ENCODE assay signal across 18 mouse cellular contexts in genomic region chr1:136102981-136103380, GRCm38 (mm10). TPM values are rescaled to one million over a fixed set of nuclear protein-coding genes. Genes with fewer than 3 reads are reported as not detected.
DNase-seq lines count a peak whose midpoint lies in the region; ATAC-seq and TF ChIP-seq lines count a peak whose summit lies in the region.
"Had no signal": no experiment of that assay in that cellular context is flagged by ENCODE, and none has a peak within 500 bp of the region (broad histone marks: within the 10 kb centered on the region; RNA-seq: fewer than 3 reads in every experiment).

No protein-coding gene starts in this region.

- no peak overlapping the region for H3K4me3 ChIP-seq in heart, embryonic 10.5 days
- H3K4me3 ChIP-seq in heart, adult 2 months = no peak overlapping the region
- no peak overlapping the region for H3K4me3 ChIP-seq in forebrain, postnatal 0 days (ENCODE audit: low read depth, low read length)
- no peak overlapping the region for H3K4me3 ChIP-seq in liver, embryonic 14.5 days (ENCODE audit: insufficient read depth in 1 of 2, low read depth in 2 of 2, low read length in 2 of 2)
- H3K4me3 ChIP-seq in kidney, embryonic 15.5 days (replicated peaks) = no peak overlapping the region
- H3K4me3 ChIP-seq: embryonic facial prominence, embryonic 15.5 days had no signal

- no peaks in the 10 kb centered on the region for H3K36me3 ChIP-seq in heart, embryonic 10.5 days
- H3K36me3 ChIP-seq in heart, adult 2 months (ENCODE audit: control insufficient read depth, insufficient read depth, low read length) = no peaks in the 10 kb centered on the region
- H3K36me3 ChIP-seq in forebrain, postnatal 0 days (ENCODE audit: insufficient read depth) = no peaks in the 10 kb centered on the region
- H3K36me3 ChIP-seq in liver, embryonic 14.5 days (replicated peaks; ENCODE audit: control insufficient read depth, insufficient read depth, low read depth) = no peaks in the 10 kb centered on the region
- no peaks in the 10 kb centered on the region for H3K36me3 ChIP-seq in kidney, embryonic 15.5 days
- H3K36me3 ChIP-seq: embryonic facial prominence, embryonic 15.5 days had no signal

- no peak overlapping the region for H3K4me2 ChIP-seq in forebrain, postnatal 0 days (ENCODE audit: low read depth)
- peak overlapping the region; percentile 36 for H3K4me2 ChIP-seq in liver, embryonic 14.5 days (ENCODE audit: low read depth)
- H3K4me2 ChIP-seq in kidney, embryonic 15.5 days = no peak overlapping the region
- H3K4me2 ChIP-seq: embryonic facial prominence, embryonic 15.5 days had no signal

- intact Hi-C loops in heart, adult 2 months (cut with DNase I) = no loop called here

- TF ChIP-seq CTCF in heart, adult 2 months (IDR thresholded peaks at IDR 0.05) = no peak
- no peak for TF ChIP-seq CTCF in forebrain, postnatal 0 days (IDR thresholded peaks at IDR 0.05; ENCODE audit: low read depth)
- TF ChIP-seq CTCF in liver, embryonic 14.5 days (IDR thresholded peaks at IDR 0.05; ENCODE audit: low read depth) = no peak

- no peak overlapping the region for H3K9ac ChIP-seq in heart, adult 2 months (ENCODE audit: low read depth, low read length)
- no peak overlapping the region for H3K9ac ChIP-seq in forebrain, postnatal 0 days
- H3K9ac ChIP-seq in liver, embryonic 14.5 days (replicated peaks) = no peak overlapping the region; the same call in 1 of the 2 replicates
- no peak overlapping the region for H3K9ac ChIP-seq in kidney, embryonic 15.5 days
- H3K9ac ChIP-seq: embryonic facial prominence, embryonic 15.5 days had no signal

- no peak for DNase-seq in heart, embryonic 10.5 days (ENCODE audit: low spot score)
- DNase-seq in heart, adult 2 months = no peak
- DNase-seq in brain, embryonic 18.5 days (ENCODE audit: low read depth, low spot score) = peak; percentile 47
- peak; percentile 66 for DNase-seq in forebrain, postnatal 0 days
- peak in 2 of 3 experiments; percentile 26 to 27 for DNase-seq in liver, embryonic 14.5 days (ENCODE audit: low read depth in 3 of 3, low spot score in 3 of 3)
- no peak for DNase-seq in right cerebral cortex, postnatal 25 days
- DNase-seq in layer of hippocampus, adult 9-10 months (ENCODE audit: low spot score) = no peak
- DNase-seq: cerebellum, adult 11-12 months; gastrocnemius, postnatal 36 days; thymus, adult 2 months had no signal

- 22% methylated on average over 2 of the region's 2 CpGs for WGBS in heart, embryonic 10.5 days
- 44% methylated on average over 2 of the region's 2 CpGs for WGBS in heart, adult 2 months
- 41% methylated on average over 2 of the region's 2 CpGs for WGBS in forebrain, postnatal 0 days
- 17% methylated on average over 2 of the region's 2 CpGs for WGBS in liver, embryonic 14.5 days (ENCODE audit: insufficient replicate concordance)
- 64% methylated on average over 2 of the region's 2 CpGs for WGBS in kidney, embryonic 15.5 days

- TF ChIP-seq POLR2A in heart, adult 2 months (IDR thresholded peaks at IDR 0.05; ENCODE audit: insufficient read depth, low read depth, low read length) = no peak

- H3K27me3 ChIP-seq in heart, embryonic 10.5 days (ENCODE audit: insufficient read depth, poor library complexity, severe bottlenecking) = peaks cover 27% of the 10 kb centered on the region; the same call in 1 of the 2 replicates
- H3K27me3 ChIP-seq in heart, adult 2 months (ENCODE audit: control insufficient read depth, insufficient read depth, low read length) = no peaks in the 10 kb centered on the region
- H3K27me3 ChIP-seq in forebrain, postnatal 0 days (ENCODE audit: insufficient read depth, low read length) = no peaks in the 10 kb centered on the region
- no peaks in the 10 kb centered on the region; the same call in 1 of the 2 replicates for H3K27me3 ChIP-seq in liver, embryonic 14.5 days (ENCODE audit: control insufficient read depth, insufficient read depth, low read length)
- H3K27me3 ChIP-seq in kidney, embryonic 15.5 days = no peaks in the 10 kb centered on the region

- no peaks in the 10 kb centered on the region for H3K79me2 ChIP-seq in heart, adult 2 months (replicated peaks; ENCODE audit: control insufficient read depth, insufficient read depth, low read length)

- ATAC-seq in forebrain, postnatal 0 days = peak; percentile 92
- peak; percentile 82 for ATAC-seq in liver, embryonic 14.5 days (ENCODE audit: insufficient read depth)
- no peak for ATAC-seq in kidney, embryonic 15.5 days (replicated peaks; ENCODE audit: low FRiP score)
- ATAC-seq: intestine, postnatal 0 days had no signal

- no peaks in the 10 kb centered on the region for H3K9me3 ChIP-seq in heart, embryonic 10.5 days
- H3K9me3 ChIP-seq in forebrain, postnatal 0 days (ENCODE audit: low read length) = no peaks in the 10 kb centered on the region
- H3K9me3 ChIP-seq in liver, embryonic 14.5 days (ENCODE audit: control insufficient read depth, low read length) = no peaks in the 10 kb centered on the region
- H3K9me3 ChIP-seq in kidney, embryonic 15.5 days (replicated peaks) = no peaks in the 10 kb centered on the region
- H3K9me3 ChIP-seq: embryonic facial prominence, embryonic 15.5 days had no signal

- H3K4me1 ChIP-seq in heart, embryonic 10.5 days = peaks cover 43% of the 10 kb centered on the region
- no peaks in the 10 kb centered on the region for H3K4me1 ChIP-seq in heart, adult 2 months (ENCODE audit: control insufficient read depth, insufficient read depth, low read length)
- H3K4me1 ChIP-seq in forebrain, postnatal 0 days (ENCODE audit: insufficient read depth) = peaks cover 13% of the 10 kb centered on the region
- H3K4me1 ChIP-seq in liver, embryonic 14.5 days (replicated peaks; ENCODE audit: control insufficient read depth in 2 of 2, insufficient read depth in 2 of 2, low read length in 1 of 2) = peaks cover 13 to 29% of the 10 kb centered on the region in 2 experiments
- peaks cover 14% of the 10 kb centered on the region; the same call in 1 of the 2 replicates for H3K4me1 ChIP-seq in kidney, embryonic 15.5 days

- no peak for TF ChIP-seq EP300 in heart, adult 2 months (IDR thresholded peaks at IDR 0.05; ENCODE audit: insufficient read depth, low read depth, low read length)
- 0 out of 2 replicates have a peak, but pooled peaks have one; percentile 7 for TF ChIP-seq EP300 in liver, embryonic 14.5 days (IDR thresholded peaks at IDR 0.05; ENCODE audit: low read depth)

- H3K27ac ChIP-seq in heart, embryonic 10.5 days = peak overlapping the region; percentile 42; the same call in 1 of the 2 replicates
- no peak overlapping the region for H3K27ac ChIP-seq in heart, adult 2 months
- peak overlapping the region; percentile 3; the same call in 1 of the 2 replicates for H3K27ac ChIP-seq in forebrain, postnatal 0 days (ENCODE audit: low read depth, low read length)
- H3K27ac ChIP-seq in liver, embryonic 14.5 days = no peak overlapping the region; the same call in 1 of the 2 replicates
- no peak overlapping the region for H3K27ac ChIP-seq in kidney, embryonic 15.5 days
- H3K27ac ChIP-seq: embryonic facial prominence, embryonic 15.5 days had no signal

RNA-seq across cellular contexts. Expression of gene Kif21b, which starts 28.2 kb away (rescaled TPM):
- 4.6 and 5.4 TPM in 2 replicates for polyA plus RNA-seq in heart, embryonic 10.5 days (2016; fragmentation: Nextera tagmentation; extraction: Ambion mirVana)
- total RNA-seq in heart, adult 2 months (2021) = under 1 TPM; 0.78 to 0.98 TPM
- 1.7 and 2.7 TPM in 2 replicates for polyA plus RNA-seq in heart, adult 2 months (2012; rRNA removed)
- 120 and 135 TPM in 2 replicates for total RNA-seq in forebrain, postnatal 0 days (2014; rRNA removed)
- 24.8 and 29.2 TPM in 2 replicates for polyA plus RNA-seq in forebrain, postnatal 0 days (2015; fragmentation: Nextera tagmentation; extraction: Ambion mirVana)
- polyA plus RNA-seq in liver, embryonic 14.5 days (2012; rRNA removed) = 1.8 and 2.2 TPM in 2 replicates
- 1.0 and 1.2 TPM in 2 replicates for polyA plus RNA-seq in liver, embryonic 14.5 days (2014; fragmentation: Nextera tagmentation; extraction: Ambion mirVana)
- polyA plus RNA-seq in kidney, embryonic 15.5 days (2015; fragmentation: Nextera tagmentation; extraction: Ambion mirVana) = 2.0 and 2.5 TPM in 2 replicates

RNA-seq across cellular contexts. Expression of gene Cacna1s, which starts 50.4 kb away (rescaled TPM):
- polyA plus RNA-seq in heart, embryonic 10.5 days (2016; fragmentation: Nextera tagmentation; extraction: Ambion mirVana) = 1.3 and 1.6 TPM in 2 replicates
- total RNA-seq in heart, adult 2 months (2021) = 1 to 10 TPM; 8.0 to 9.1 TPM
- polyA plus RNA-seq in heart, adult 2 months (2012; rRNA removed) = 11.4 and 12.4 TPM in 2 replicates
- total RNA-seq in forebrain, postnatal 0 days (2014; rRNA removed) = 0.62 and 1.1 TPM in 2 replicates
- 0.30 and 1.1 TPM in 2 replicates for polyA plus RNA-seq in forebrain, postnatal 0 days (2015; fragmentation: Nextera tagmentation; extraction: Ambion mirVana)
- polyA plus RNA-seq in liver, embryonic 14.5 days (2012; rRNA removed) = 0.02 TPM in 1 of 2 replicates, not detected in the other
- polyA plus RNA-seq in liver, embryonic 14.5 days (2014; fragmentation: Nextera tagmentation; extraction: Ambion mirVana) = not detected in 2 replicates
- polyA plus RNA-seq in kidney, embryonic 15.5 days (2015; fragmentation: Nextera tagmentation; extraction: Ambion mirVana) = 0.49 and 0.57 TPM in 2 replicates
- polyA plus RNA-seq: liver, adult 2 months had no signal

RNA-seq across cellular contexts. Expression of gene Ascl5, which starts 52.4 kb away (rescaled TPM):
- polyA plus RNA-seq in heart, embryonic 10.5 days (2016; fragmentation: Nextera tagmentation; extraction: Ambion mirVana) = not detected in 2 replicates
- total RNA-seq in heart, adult 2 months (2021) = not detected
- not detected in 2 replicates for polyA plus RNA-seq in heart, adult 2 months (2012; rRNA removed)
- 0.46 TPM in 1 of 2 replicates, not detected in the other for total RNA-seq in forebrain, postnatal 0 days (2014; rRNA removed)
- polyA plus RNA-seq in forebrain, postnatal 0 days (2015; fragmentation: Nextera tagmentation; extraction: Ambion mirVana) = 0.36 and 0.90 TPM in 2 replicates
- not detected in 2 replicates for polyA plus RNA-seq in liver, embryonic 14.5 days (2012; rRNA removed)
- polyA plus RNA-seq in liver, embryonic 14.5 days (2014; fragmentation: Nextera tagmentation; extraction: Ambion mirVana) = not detected in 2 replicates
- not detected in 2 replicates for polyA plus RNA-seq in kidney, embryonic 15.5 days (2015; fragmentation: Nextera tagmentation; extraction: Ambion mirVana)
- total RNA-seq: adrenal gland, adult 18-20 months; gastrocnemius, postnatal 36 days; layer of hippocampus, adult 8-10 months; liver, adult 2 months had no signal
- polyA plus RNA-seq: heart, postnatal 0 days; intestine, postnatal 0 days; liver, adult 2 months; spleen, adult 2 months; thymus, adult 2 months had no signal

Comparison
In these comparisons a context has a peak if more than half of its experiments do, and no peak if none do; other contexts are left out.
1. H3K27ac ChIP-seq: peak in heart, embryonic 10.5 days (single experiment) and forebrain, postnatal 0 days (single experiment); none in heart, adult 2 months (single experiment), liver, embryonic 14.5 days (single experiment) and kidney, embryonic 15.5 days (single experiment).
2. DNase-seq: peak in brain, embryonic 18.5 days (single experiment), forebrain, postnatal 0 days (single experiment) and liver, embryonic 14.5 days (2 of 3); none in heart, embryonic 10.5 days (single experiment), heart, adult 2 months (0 of 2), right cerebral cortex, postnatal 25 days (single experiment) and layer of hippocampus, adult 9-10 months (single experiment).